Mouse (Mus musculus): ENCODE results near the gene Rnasel.

Gene Rnasel

DNA sequence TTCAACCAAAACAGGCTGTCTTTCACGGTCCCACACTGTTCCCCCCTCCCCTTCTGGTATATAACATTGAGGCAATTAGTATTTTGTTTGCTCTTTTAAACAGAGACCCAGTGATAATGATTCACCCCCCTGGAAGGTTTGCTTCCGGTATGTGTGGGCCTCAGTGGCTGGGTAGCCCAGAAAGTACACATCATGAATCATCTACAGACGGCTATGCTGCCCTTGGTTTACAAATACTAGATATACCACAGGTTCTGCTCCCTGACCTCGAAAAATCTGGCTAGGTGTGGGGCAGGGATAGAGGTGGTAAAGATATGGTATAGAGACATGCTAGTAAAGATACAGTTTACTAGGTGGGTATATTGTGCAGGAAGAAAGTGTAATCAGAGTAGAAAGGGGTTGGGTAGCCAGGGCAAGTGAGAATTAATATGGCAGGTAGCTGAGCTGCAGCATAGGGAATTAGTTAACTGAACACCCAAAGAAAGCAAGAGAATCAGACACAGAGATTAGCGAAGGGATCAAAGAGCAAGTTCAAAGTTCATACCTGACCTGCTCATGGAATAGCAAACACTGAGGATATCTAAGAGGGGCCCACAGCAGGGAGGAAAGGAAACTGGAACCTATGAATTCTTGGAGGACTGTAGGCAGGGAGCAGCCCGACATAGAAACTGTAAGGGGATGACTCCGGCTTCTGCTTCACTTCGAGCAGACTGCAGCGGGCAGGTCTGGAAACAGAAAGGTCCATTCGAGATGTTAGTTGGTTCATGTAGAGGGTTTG, 21.0 kb downstream of the Rnasel start:
- DNase-seq, result no peak

DNA sequence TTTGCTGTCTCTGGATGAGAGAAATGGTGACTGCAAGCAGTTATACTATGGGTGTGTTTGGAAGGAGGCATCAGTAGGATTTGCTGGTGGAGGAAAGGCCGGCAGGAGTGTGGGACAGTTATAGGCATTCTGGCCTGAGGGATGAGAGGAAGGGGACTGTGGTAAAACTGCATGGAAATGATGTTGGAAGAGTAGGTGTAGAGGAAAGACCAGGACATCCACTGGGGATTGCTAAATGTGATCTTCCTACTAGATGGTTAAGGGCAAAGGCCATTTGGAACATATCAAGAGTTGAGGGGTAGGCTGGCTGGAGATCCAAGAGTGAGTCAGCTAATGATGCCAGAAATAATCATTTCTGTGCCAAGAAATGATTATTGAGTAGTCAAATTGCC, 21.5 kb downstream of the Rnasel start:
- no peak for DNase-seq

DNA sequence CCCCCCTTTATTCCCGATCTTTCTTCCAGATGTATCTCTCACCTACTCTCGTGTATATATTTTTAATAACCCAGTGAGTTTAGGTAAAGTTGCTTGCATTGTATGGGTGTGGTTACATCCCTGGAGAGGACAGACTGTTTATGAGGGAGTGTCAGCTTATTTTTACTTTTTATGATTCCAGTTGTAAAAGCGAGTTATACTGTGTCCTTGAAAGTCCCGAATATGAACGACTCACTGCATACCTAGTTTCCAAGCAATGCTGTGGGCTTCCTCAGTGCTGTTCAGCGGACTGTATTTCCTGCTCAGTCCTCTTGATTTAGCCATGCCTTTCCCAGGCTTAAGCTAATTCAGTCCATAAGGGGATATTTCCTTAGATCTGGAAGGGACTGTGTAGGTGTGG, 25.9 kb downstream of the Rnasel start:
- no peak for DNase-seq

DNA sequence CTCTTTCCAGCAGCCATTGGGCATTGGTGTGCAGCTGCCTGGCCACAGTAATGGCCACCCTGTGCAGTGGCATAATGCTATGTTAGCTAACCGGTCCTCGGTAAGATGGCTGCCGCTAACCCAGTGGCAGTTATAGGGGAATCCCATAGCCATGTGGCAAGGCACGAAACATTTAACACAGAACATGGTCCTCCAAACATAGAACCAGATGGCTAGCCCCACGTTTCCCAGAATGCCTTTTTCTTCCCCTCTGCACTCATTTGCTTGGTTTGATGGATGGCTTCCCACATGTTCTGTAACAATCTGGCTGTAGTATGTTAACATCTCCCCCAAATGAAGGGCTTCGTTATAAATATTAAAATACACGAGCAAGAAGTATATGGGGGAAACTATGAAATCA, 27.0 kb downstream of the Rnasel start:
- no peak for DNase-seq

DNA sequence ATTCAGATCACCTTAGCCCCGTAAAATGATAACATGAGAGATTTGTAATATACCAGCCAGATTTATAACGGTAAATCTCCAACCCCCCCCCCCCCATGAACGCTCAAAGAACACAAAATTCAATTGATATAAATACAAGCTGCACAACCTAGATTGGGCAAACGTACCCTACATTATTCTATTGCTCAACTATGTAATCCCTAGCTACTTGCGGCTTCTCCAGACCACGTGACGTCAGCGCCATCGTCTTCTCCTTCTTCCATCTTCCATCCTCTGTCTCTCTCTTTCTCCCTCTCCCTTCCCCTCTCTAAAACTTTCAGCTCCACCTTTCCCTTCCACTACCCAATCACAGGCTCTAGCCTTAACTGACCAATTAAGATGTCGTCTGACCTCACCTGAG, 29.0 kb downstream of the Rnasel start:
- no peak for DNase-seq

DNA sequence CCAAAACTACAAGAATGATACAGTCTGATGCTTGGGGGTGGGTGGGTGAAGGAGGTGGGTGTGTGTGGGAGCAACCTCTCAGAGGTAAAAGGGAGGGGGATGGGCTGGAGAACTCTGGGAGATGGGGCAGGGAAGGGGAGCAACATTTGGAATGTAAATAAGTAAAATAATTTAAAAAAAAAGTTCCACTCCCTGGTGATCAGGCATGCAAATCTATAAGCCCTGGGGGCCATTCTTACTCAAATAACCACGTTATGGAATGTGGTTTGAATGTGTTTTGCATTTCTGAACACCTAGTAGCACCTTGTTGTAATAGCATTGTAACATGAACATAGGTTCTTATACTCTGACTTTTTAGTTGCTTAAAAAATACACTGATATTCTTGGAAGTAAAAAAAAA, 34.1 kb downstream of the Rnasel start:
- no peak for DNase-seq

DNA sequence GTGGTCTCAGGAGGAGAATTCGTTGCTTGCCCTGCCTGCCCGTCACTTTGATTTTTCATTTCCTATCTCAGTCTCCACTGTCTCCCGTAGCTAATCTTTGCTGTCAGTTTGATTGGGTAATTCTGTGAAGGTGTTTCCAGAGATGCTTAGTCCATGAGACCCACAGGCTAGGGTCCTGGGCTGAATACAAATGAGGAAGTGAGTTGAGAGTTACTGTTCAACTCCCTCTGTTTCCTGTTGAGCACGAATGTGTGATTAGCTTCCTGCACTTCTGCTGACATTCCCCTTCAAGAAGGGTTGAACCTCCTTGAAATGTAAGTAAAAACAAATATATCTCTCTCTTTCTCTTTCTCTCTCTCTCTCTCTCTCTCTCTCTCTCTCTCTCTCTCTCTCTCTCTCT, 36.4 kb downstream of the Rnasel start:
- no peak for DNase-seq

DNA sequence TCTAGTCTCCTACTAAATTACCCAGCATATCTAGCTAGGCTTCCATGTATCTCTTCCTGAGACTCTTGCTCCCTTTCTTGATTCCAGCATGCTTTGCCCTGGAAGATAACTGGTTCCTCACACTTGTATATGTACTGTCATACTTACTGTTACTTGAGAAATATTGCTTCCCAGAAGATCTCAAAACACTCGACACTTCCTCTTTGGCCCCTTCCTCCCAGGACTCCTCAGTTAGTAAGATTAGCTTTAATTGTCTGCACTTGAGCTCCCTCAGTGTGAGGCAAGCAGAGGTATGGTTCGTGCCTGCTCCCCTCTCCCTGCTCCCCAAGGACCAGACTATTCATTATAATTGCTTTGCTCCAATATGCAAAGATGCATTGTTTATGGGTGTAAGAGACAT, 41.5 kb downstream of the Rnasel start:
- no peak for DNase-seq

DNA sequence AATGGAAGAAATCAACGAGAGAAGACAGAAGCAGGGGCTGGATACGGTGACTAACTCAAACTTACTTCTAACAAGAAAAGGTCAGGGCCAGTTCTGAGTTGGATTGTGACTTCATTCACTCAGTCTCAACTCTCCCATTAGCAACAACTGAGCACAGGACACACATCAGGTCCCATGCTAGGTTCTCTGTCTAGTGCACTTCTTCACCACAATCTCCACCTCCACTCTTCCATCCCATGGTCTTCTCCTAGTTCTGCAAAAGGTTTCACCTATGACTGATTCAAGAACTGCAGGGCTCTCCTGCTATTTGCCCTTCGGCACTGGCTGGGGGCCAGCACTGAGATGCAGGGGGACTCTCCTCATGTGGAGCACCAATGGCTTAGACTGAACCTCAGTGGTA, 45.0 kb downstream of the Rnasel start:
- DNase-seq, result no peak

DNA sequence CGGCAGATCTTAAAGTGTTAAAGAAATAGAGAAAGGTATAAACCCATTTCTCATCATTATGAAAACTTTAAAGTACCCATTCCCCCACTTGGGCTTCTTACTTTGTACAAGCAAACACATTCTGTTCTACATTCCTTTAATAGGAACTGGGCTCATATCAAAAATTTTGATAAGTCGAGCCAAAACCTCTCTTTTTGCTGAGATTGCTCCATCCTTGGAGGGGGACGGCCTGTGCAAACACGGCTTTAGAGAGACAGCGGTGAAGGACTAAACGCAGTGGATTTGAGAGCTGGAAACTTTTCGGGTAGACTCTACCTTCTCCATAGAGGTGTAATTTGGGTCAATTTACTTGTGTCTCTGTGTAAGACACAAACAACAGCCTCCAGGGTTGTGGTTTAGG, 53.5 kb downstream of the Rnasel start:
- DNase-seq, result no peak

DNA sequence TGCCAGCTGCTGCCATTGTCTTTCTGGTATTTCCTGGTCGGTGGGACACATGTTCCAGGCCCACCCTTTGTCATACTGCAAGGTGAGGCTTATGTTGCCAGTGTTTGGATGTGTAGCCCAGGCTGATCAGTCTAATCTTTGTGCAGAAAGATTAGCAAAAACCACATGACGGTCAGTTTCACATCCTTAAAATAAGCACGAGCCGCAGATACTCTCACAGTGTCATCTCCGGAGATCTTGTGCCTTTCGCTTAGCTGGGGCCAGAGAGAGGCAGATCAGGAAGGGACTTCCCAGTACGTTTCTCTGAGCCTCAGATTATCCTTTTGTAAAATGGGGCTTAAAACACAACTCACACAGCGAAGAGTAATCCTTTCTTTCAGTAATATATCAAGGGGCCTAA, 54.3 kb downstream of the Rnasel start:
- DNase-seq, result no peak

DNA sequence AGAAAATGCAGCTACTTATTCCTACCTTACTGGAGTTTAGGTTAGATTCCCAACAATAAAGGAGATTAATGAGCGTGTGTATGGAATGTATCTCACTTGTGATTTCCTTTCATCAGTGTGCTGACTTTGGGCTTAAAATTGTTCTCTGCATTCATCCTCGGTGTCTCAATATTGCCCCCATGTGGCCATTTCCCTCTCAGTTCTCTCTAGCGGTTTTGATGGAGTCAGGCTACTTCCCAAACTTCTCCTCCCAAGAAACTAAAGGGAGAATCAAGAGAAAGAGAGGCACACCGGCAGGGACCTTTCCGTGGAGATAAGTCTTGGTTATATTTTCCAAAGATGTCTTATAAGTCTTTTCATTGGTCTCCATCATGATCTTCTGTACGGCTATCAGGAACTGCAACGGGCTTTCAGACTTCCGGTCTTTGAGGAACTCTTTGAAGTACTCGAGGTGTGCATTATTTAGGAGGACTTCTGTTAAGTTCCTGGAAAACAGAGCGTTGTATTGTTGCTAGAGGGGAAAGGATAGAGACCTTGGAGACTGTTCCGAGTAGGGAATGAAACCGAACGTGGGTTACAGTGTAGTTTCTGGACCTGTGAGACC, 58.3 kb downstream of the Rnasel start:
- DNase-seq, result peak; percentile 78

Data from thymus, postnatal 4 days (tissue).